Mouse (Mus musculus) erythroblast, embryonic 14.5 days (primary cell): Measurements from ENCODE around the gene Tomm22. TPM values are rescaled to one million over a fixed set of nuclear protein-coding genes. Genes with fewer than 3 reads are reported as not detected.

Source experiments
- H3K27me3 ChIP-seq: 2 replicates; pipeline ENCODE4 v1.6.1; 2012; ENCODE audit warnings: inconsistent platforms; ENCODE audit not compliant: control insufficient read depth
- H3K36me3 ChIP-seq: 2 replicates; pipeline ENCODE4 v1.6.1; 2012; ENCODE audit warnings: mild to moderate bottlenecking, inconsistent platforms; ENCODE audit not compliant: control insufficient read depth
- H3K4me1 ChIP-seq: 2 replicates; pipeline ENCODE4 v1.6.1; 2012; ENCODE audit warnings: inconsistent platforms; ENCODE audit not compliant: control insufficient read depth
- H3K4me3 ChIP-seq: replicated peaks from 2 replicates; pipeline ENCODE3; 2012; ENCODE audit warnings: moderate library complexity, mild to moderate bottlenecking, inconsistent platforms
- H3K9me3 ChIP-seq: 2 replicates; pipeline ENCODE4 v1.6.1; 2012; ENCODE audit warnings: low read length, inconsistent platforms, mixed read lengths; ENCODE audit not compliant: control insufficient read depth
- GATA1 ChIP-seq: IDR thresholded peaks from 2 replicates; pipeline ENCODE4 v1.6.1; 2012; ENCODE audit warnings: low read length, inconsistent platforms, mixed read lengths
- TAL1 ChIP-seq: IDR thresholded peaks from 3 replicates; pipeline ENCODE4 v1.6.1; 2012; ENCODE audit warnings: low read length, inconsistent platforms, mixed read lengths
- polyA plus RNA-seq: library from polyadenylated mRNA; stranded (reverse); fragments of >175 nt; gene quantifications from 2 replicates; pipeline ENCODE4 v1.2.3, GENCODE M21; 2012

The Tomm22 gene
- polyA plus RNA-seq, 1 experiment = 13.5 TPM

GRCm38 (mm10) chr15:79706603-79707214 is 36.0 kb downstream of the Tomm22 start:
- Histone ChIP-seq H3K36me3 (peaks cover 59% of the 10 kb centered on the region), H3K27me3 (no peaks in the 10 kb centered on the region)

DNA sequence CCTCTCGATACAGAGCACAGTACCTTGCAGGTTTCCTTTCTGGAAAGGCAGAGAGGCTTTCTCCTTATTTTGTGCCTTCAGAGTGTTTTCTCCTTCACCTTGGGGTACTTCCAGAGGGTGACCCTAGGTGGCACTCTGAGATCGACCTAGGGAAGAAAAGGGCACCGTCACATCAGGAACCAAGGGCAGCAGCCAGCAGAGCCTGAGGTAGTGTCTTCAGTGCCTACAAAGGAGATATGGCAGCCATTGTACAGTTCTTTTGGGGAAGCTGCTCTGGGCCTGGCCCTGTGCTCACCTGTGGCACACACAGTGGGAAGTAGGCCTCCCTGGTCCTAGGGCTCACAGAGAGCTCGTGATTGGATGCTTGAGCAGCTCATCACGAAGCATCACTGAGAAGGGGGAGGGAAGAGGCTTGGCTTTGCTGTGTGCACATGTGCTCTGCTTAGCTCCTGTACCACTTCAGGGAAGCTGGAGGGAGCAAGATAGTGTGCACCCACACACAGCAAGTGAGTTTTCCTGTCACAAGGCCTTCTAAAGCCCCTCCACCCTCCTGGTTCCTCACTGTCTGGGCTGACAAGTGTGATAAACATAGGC is 37.7 kb downstream of the Tomm22 start:
- Histone ChIP-seq H3K36me3 (peaks cover 75% of the 10 kb centered on the region), H3K4me3 (no peak overlapping the region), H3K27me3 (no peaks in the 10 kb centered on the region), H3K4me1 (peaks cover 13% of the 10 kb centered on the region), H3K9me3 (no peaks in the 10 kb centered on the region)
- no peak for TF ChIP-seq TAL1
- TF ChIP-seq GATA1 = no peak

More at GRCm38 (mm10) chr15:79706603-79707214, 36.0 kb downstream of the Tomm22 start:
- H3K9me3 ChIP-seq = no peaks in the 10 kb centered on the region
- no peak overlapping the region for H3K4me3 ChIP-seq
- TF ChIP-seq TAL1 = no peak
- no peak for TF ChIP-seq GATA1
- H3K4me1 ChIP-seq = peaks cover 5% of the 10 kb centered on the region

DNA sequence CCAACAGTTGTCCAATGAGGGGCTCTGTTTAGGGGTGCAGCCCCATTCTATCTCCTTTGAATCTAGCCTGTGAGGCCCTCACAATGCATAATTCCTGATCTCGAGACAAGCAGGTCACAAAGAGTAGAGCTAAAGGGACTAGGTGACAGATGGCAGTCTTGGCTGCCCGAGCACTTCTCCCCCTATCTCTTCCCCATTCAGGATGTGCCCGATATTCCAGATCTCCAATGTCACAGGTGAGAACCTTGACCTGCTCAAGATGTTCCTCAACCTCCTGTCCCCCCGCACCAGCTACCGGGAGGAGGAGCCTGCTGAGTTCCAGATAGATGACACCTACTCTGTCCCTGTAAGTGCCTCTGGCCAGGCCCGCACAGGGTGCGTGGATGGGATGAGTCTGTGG is 45.0 kb downstream of the Tomm22 start:
- Histone ChIP-seq H3K4me1 (peaks cover 18% of the 10 kb centered on the region), H3K9me3 (no peaks in the 10 kb centered on the region), H3K27me3 (no peaks in the 10 kb centered on the region), H3K4me3 (no peak overlapping the region), H3K36me3 (peaks cover 100% of the 10 kb centered on the region)
- TF ChIP-seq GATA1 (no peak), TAL1 (no peak)

DNA sequence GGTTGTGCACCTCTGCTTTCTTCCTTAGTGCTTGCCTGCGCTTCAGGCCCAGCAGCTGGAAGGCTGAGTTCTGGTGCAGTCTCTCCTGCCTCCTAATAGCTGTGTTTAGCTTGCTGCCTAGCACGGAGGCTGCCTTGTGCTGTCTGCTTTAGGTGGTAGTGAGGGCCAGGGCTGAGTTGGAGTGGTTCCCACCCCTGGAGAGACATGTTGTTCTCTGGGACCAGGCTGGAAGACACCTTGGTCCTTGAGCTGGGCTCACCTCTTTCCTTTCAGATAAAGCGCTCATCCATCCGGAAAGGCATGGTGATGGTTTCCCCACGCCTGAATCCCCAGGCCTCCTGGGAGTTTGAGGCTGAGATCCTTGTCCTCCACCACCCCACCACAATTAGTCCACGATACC is 46.0 kb downstream of the Tomm22 start:
- no peak overlapping the region for H3K4me3 ChIP-seq
- H3K36me3 ChIP-seq = peaks cover 100% of the 10 kb centered on the region
- no peaks in the 10 kb centered on the region for H3K27me3 ChIP-seq
- no peaks in the 10 kb centered on the region for H3K9me3 ChIP-seq
- TF ChIP-seq GATA1 (no peak), TAL1 (no peak)
- H3K4me1 ChIP-seq = peaks cover 18% of the 10 kb centered on the region

DNA sequence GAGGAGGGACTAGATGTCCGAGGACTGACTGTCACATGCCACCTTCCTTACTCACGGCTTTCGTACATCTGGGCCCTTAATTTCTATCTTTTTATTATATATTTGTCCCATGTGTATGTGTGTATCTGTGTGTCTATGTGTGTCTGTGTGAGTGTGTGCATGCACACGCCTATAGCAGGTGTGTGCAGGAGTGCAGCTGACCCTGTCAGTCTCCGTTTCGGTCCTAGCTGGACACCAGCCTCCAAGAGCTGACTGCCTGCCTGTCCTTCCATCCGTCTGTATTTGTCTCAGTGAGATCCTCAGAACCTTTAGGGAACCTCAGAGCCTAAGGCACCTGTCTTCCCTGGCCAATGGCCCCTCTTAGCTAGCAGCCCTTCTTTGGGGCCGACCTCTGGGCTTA is 49.6 kb downstream of the Tomm22 start:
- Histone ChIP-seq H3K4me1 (no peaks in the 10 kb centered on the region; the same call in 1 of the 2 replicates), H3K9me3 (no peaks in the 10 kb centered on the region), H3K27me3 (no peaks in the 10 kb centered on the region), H3K36me3 (peaks cover 96% of the 10 kb centered on the region), H3K4me3 (no peak overlapping the region)
- TF ChIP-seq GATA1 (no peak), TAL1 (no peak)

GRCm38 (mm10) chr15:79720796-79721195 is 50.1 kb downstream of the Tomm22 start:
- TF ChIP-seq GATA1 (no peak), TAL1 (no peak)
- H3K4me1 ChIP-seq = no peaks in the 10 kb centered on the region; the same call in 1 of the 2 replicates
- peaks cover 96% of the 10 kb centered on the region for H3K36me3 ChIP-seq
- H3K4me3 ChIP-seq = no peak overlapping the region
- H3K27me3 ChIP-seq = no peaks in the 10 kb centered on the region
- no peaks in the 10 kb centered on the region for H3K9me3 ChIP-seq

Other genes starting within 250 kb of the Tomm22 start
- 0.17 and 0.22 TPM in 2 replicates for gene Csnk1e, start 215.3 kb upstream of the Tomm22 start, polyA plus RNA-seq
- gene Kcnj4, start 165.6 kb upstream of the Tomm22 start, polyA plus RNA-seq = not detected in 2 replicates
- not detected in 2 replicates for gene Kdelr3, start 154.4 kb upstream of the Tomm22 start, polyA plus RNA-seq
- 1.6 and 2.4 TPM in 2 replicates for gene Ddx17, start 124.1 kb upstream of the Tomm22 start, polyA plus RNA-seq
- not detected in 2 replicates for gene Dmc1, start 65.8 kb upstream of the Tomm22 start, polyA plus RNA-seq
- not detected in 2 replicates for gene Fam227a, start 11.9 kb upstream of the Tomm22 start, polyA plus RNA-seq
- gene Cby1, start 11.7 kb upstream of the Tomm22 start, polyA plus RNA-seq = 5.9 and 7.1 TPM in 2 replicates
- gene Josd1, start 17.1 kb downstream of the Tomm22 start, polyA plus RNA-seq = 1.8 and 2.5 TPM in 2 replicates
- gene Gtpbp1, start 20.0 kb downstream of the Tomm22 start, polyA plus RNA-seq = 21.9 and 23.6 TPM in 2 replicates
- 2.8 and 4.2 TPM in 2 replicates for gene Sun2, start 71.7 kb downstream of the Tomm22 start, polyA plus RNA-seq
- gene Dnal4, start 107.0 kb downstream of the Tomm22 start, polyA plus RNA-seq = 0.69 and 1.1 TPM in 2 replicates
- gene Nptxr, start 133.9 kb downstream of the Tomm22 start, polyA plus RNA-seq = not detected in 2 replicates
- not detected in 2 replicates for gene Npcd, start 163.4 kb downstream of the Tomm22 start, polyA plus RNA-seq
- gene Cbx6, start 163.8 kb downstream of the Tomm22 start, polyA plus RNA-seq = 2.7 and 4.0 TPM in 2 replicates
- gene Apobec3, start 220.8 kb downstream of the Tomm22 start, polyA plus RNA-seq = 0.03 and 0.07 TPM in 2 replicates